Mouse (Mus musculus): ENCODE data around the gene Ndrg4. TPM values are rescaled to one million over a fixed set of nuclear protein-coding genes. Genes with fewer than 3 reads are reported as not detected.
A peak's percentile ranks its signal among the peaks of the same experiment; 100 is the strongest.

Gene Ndrg4
- polyA plus RNA-seq, 1 experiment from 2014 or later: 16.2 TPM

- H3K27me3 ChIP-seq: peaks cover 56% of the 10 kb centered on the region
- no peak overlapping the region for H3K4me3 ChIP-seq
- no peak overlapping the region for H3K9ac ChIP-seq
These were observed 14.3 kb downstream of the Ndrg4 start for GRCm38 (mm10) chr8:95690929-95691541.

GRCm38 (mm10) chr8:95694631-95695030 is 17.9 kb downstream of the Ndrg4 start:
- no peak overlapping the region for H3K4me2 ChIP-seq
- no peak for ATAC-seq (ENCODE audit: insufficient number of reproducible peaks, insufficient read depth, low FRiP score, low TSS enrichment, low read depth)
- no peaks in the 10 kb centered on the region for H3K36me3 ChIP-seq
- 11% methylated on average over 6 of the region's 6 CpGs for WGBS
- H3K4me3 ChIP-seq: no peak overlapping the region
- 0 out of 2 replicates have a peak overlapping the region, but pooled peaks have one; percentile 21 for H3K9ac ChIP-seq
- H3K4me1 ChIP-seq: no peaks in the 10 kb centered on the region
- H3K27me3 ChIP-seq: peaks cover 72% of the 10 kb centered on the region
- no peak overlapping the region for H3K27ac ChIP-seq
- no peaks in the 10 kb centered on the region for H3K9me3 ChIP-seq

More at GRCm38 (mm10) chr8:95690929-95691541, 14.3 kb downstream of the Ndrg4 start:
- no peak overlapping the region for H3K27ac ChIP-seq
- no peak overlapping the region for H3K4me2 ChIP-seq
- no peaks in the 10 kb centered on the region for H3K4me1 ChIP-seq
- no peak for ATAC-seq (ENCODE audit: insufficient number of reproducible peaks, insufficient read depth, low FRiP score, low TSS enrichment, low read depth)
- 75% methylated on average over 13 of the region's 13 CpGs for WGBS
- H3K36me3 ChIP-seq: no peaks in the 10 kb centered on the region
- H3K9me3 ChIP-seq: no peaks in the 10 kb centered on the region

GRCm38 (mm10) chr8:95696661-95697060 is 19.9 kb downstream of the Ndrg4 start:
- peak overlapping the region; percentile 54 for H3K4me2 ChIP-seq
- peak overlapping the region; percentile 20 for H3K4me3 ChIP-seq
- no peaks in the 10 kb centered on the region for H3K4me1 ChIP-seq
- no peaks in the 10 kb centered on the region for H3K36me3 ChIP-seq
- ATAC-seq (ENCODE audit: insufficient number of reproducible peaks, insufficient read depth, low FRiP score, low TSS enrichment, low read depth): no peak
- 58% methylated on average over 7 of the region's 8 CpGs for WGBS
- peak overlapping the region; percentile 61 for H3K9ac ChIP-seq
- H3K27ac ChIP-seq: no peak overlapping the region
- peaks cover 69% of the 10 kb centered on the region for H3K27me3 ChIP-seq
- no peaks in the 10 kb centered on the region for H3K9me3 ChIP-seq

- Histone ChIP-seq H3K4me3 (peak overlapping the region; percentile 20), H3K9ac (peak overlapping the region; percentile 61), H3K9me3 (no peaks in the 10 kb centered on the region), H3K27me3 (peaks cover 70% of the 10 kb centered on the region), H3K36me3 (no peaks in the 10 kb centered on the region), H3K4me2 (peak overlapping the region; percentile 54), H3K27ac (no peak overlapping the region), H3K4me1 (peaks cover under 1% of the 10 kb centered on the region; the same call in 1 of the 2 replicates)
- 1% methylated on average over 11 of the region's 11 CpGs for WGBS
- ATAC-seq (ENCODE audit: insufficient number of reproducible peaks, insufficient read depth, low FRiP score, low TSS enrichment, low read depth): peak; percentile 17; the same call in 1 of the 2 replicates
These were observed 20.3 kb downstream of the Ndrg4 start for GRCm38 (mm10) chr8:95697128-95697527.

GRCm38 (mm10) chr8:95698179-95698578 is 21.4 kb downstream of the Ndrg4 start:
- no peaks in the 10 kb centered on the region for H3K9me3 ChIP-seq
- no peak overlapping the region for H3K27ac ChIP-seq
- H3K27me3 ChIP-seq: peaks cover 66% of the 10 kb centered on the region
- no peak overlapping the region for H3K4me2 ChIP-seq
- no peak overlapping the region for H3K9ac ChIP-seq
- peaks cover 4% of the 10 kb centered on the region for H3K4me1 ChIP-seq
- WGBS: 38% methylated on average over 6 of the region's 6 CpGs
- no peaks in the 10 kb centered on the region for H3K36me3 ChIP-seq
- no peak for ATAC-seq (ENCODE audit: insufficient number of reproducible peaks, insufficient read depth, low FRiP score, low TSS enrichment, low read depth)
- H3K4me3 ChIP-seq: no peak overlapping the region

- H3K4me2 ChIP-seq: no peak overlapping the region
- peaks cover 16% of the 10 kb centered on the region for H3K4me1 ChIP-seq
- no peak for ATAC-seq (ENCODE audit: insufficient number of reproducible peaks, insufficient read depth, low FRiP score, low TSS enrichment, low read depth)
- H3K27me3 ChIP-seq: peaks cover 47% of the 10 kb centered on the region
- H3K4me3 ChIP-seq: no peak overlapping the region
- WGBS: 58% methylated on average over 9 of the region's 9 CpGs
- H3K9me3 ChIP-seq: no peaks in the 10 kb centered on the region
- H3K36me3 ChIP-seq: no peaks in the 10 kb centered on the region
- no peak overlapping the region for H3K9ac ChIP-seq
- H3K27ac ChIP-seq: no peak overlapping the region
These were observed 23.5 kb downstream of the Ndrg4 start for GRCm38 (mm10) chr8:95700282-95700681.

- no peak for ATAC-seq (ENCODE audit: insufficient number of reproducible peaks, insufficient read depth, low FRiP score, low TSS enrichment, low read depth)
- Histone ChIP-seq H3K4me1 (peaks cover 16% of the 10 kb centered on the region), H3K27ac (no peak overlapping the region)
These were observed 25.0 kb downstream of the Ndrg4 start for GRCm38 (mm10) chr8:95701809-95702208.

GRCm38 (mm10) chr8:95702480-95703446 is 26.0 kb downstream of the Ndrg4 start:
- peaks cover 16% of the 10 kb centered on the region for H3K4me1 ChIP-seq
- peaks cover 28% of the 10 kb centered on the region for H3K27me3 ChIP-seq
- H3K27ac ChIP-seq: no peak overlapping the region

More at GRCm38 (mm10) chr8:95701809-95702208, 25.0 kb downstream of the Ndrg4 start:
- Histone ChIP-seq H3K9ac (no peak overlapping the region), H3K4me2 (peak overlapping the region; percentile 99), H3K4me3 (no peak overlapping the region), H3K27me3 (peaks cover 34% of the 10 kb centered on the region), H3K36me3 (no peaks in the 10 kb centered on the region), H3K9me3 (no peaks in the 10 kb centered on the region)
- WGBS: 71% methylated on average over 4 of the region's 4 CpGs

GRCm38 (mm10) chr8:95703461-95704260 is 26.9 kb downstream of the Ndrg4 start:
- ATAC-seq (ENCODE audit: insufficient number of reproducible peaks, insufficient read depth, low FRiP score, low TSS enrichment, low read depth): no peak
- 2% methylated on average over 15 of the region's 15 CpGs for WGBS

More at GRCm38 (mm10) chr8:95702480-95703446, 26.0 kb downstream of the Ndrg4 start:
- 2% methylated on average over 34 of the region's 34 CpGs for WGBS
- Histone ChIP-seq H3K4me2 (peak overlapping the region; percentile 99), H3K9ac (peak overlapping the region; percentile 79), H3K36me3 (no peaks in the 10 kb centered on the region), H3K4me3 (peak overlapping the region; percentile 66), H3K9me3 (no peaks in the 10 kb centered on the region)
- ATAC-seq (ENCODE audit: insufficient number of reproducible peaks, insufficient read depth, low FRiP score, low TSS enrichment, low read depth): peak; percentile 92

GRCm38 (mm10) chr8:95704538-95704937 is 27.8 kb downstream of the Ndrg4 start:
- Histone ChIP-seq H3K4me2 (peak overlapping the region; percentile 99; the same call in 1 of the 2 replicates), H3K27me3 (peaks cover 16% of the 10 kb centered on the region; the same call in 1 of the 2 replicates), H3K9me3 (no peaks in the 10 kb centered on the region), H3K4me1 (peaks cover 16% of the 10 kb centered on the region), H3K36me3 (no peaks in the 10 kb centered on the region), H3K4me3 (no peak overlapping the region), H3K9ac (no peak overlapping the region), H3K27ac (no peak overlapping the region)
- no peak for ATAC-seq (ENCODE audit: insufficient number of reproducible peaks, insufficient read depth, low FRiP score, low TSS enrichment, low read depth)
- WGBS: 95% methylated on average over 3 of the region's 3 CpGs

More at GRCm38 (mm10) chr8:95703461-95704260, 26.9 kb downstream of the Ndrg4 start:
- Histone ChIP-seq H3K4me1 (peaks cover 16% of the 10 kb centered on the region), H3K27ac (no peak overlapping the region; the same call in 1 of the 2 replicates), H3K27me3 (peaks cover 20% of the 10 kb centered on the region; the same call in 1 of the 2 replicates), H3K4me2 (peak overlapping the region; percentile 99), H3K9me3 (no peaks in the 10 kb centered on the region), H3K4me3 (peak overlapping the region; percentile 66), H3K9ac (peak overlapping the region; percentile 79), H3K36me3 (no peaks in the 10 kb centered on the region)

- Histone ChIP-seq H3K4me1 (no peaks in the 10 kb centered on the region), H3K4me3 (no peak overlapping the region), H3K27ac (no peak overlapping the region), H3K27me3 (no peaks in the 10 kb centered on the region), H3K9me3 (no peaks in the 10 kb centered on the region), H3K36me3 (no peaks in the 10 kb centered on the region), H3K9ac (no peak overlapping the region), H3K4me2 (no peak overlapping the region)
- 84% methylated on average over 7 of the region's 7 CpGs for WGBS
- no peak for ATAC-seq (ENCODE audit: insufficient number of reproducible peaks, insufficient read depth, low FRiP score, low TSS enrichment, low read depth)
These were observed 32.8 kb downstream of the Ndrg4 start for GRCm38 (mm10) chr8:95709579-95709978.
